Mouse (Mus musculus) embryonic facial prominence, embryonic 10.5 days (tissue): ENCODE results near the gene H1fx. TPM values are rescaled to one million over a fixed set of nuclear protein-coding genes. Genes with fewer than 3 reads are reported as not detected.
A peak's percentile ranks its signal among the peaks of the same experiment; 100 is the strongest.
"Not testable (repeated sequence)": the region's sequence is repeated elsewhere in the genome, so short reads cannot be mapped to it uniquely, and the experiment has no call there.

Source experiments
- DNase-seq: peaks from one replicate; pipeline ENCODE4 v3.0.0-alpha.2; 2017; ENCODE audit warnings: low spot score
- H3K27ac ChIP-seq: fragments of 300-500 bp; sonication (generic); replicated peaks from 2 replicates; pipeline ENCODE4 v1.5.1; 2016; ENCODE audit warnings: mild to moderate bottlenecking
- H3K27me3 ChIP-seq: fragments of 300-500 bp; sonication (generic); replicated peaks from 2 replicates; pipeline ENCODE4 v1.6.1; 2016; ENCODE audit warnings: low read depth, mild to moderate bottlenecking; ENCODE audit not compliant: poor library complexity, severe bottlenecking
- H3K36me3 ChIP-seq: fragments of 300-500 bp; sonication (generic); replicated peaks from 2 replicates; pipeline ENCODE4 v1.6.1; 2016; ENCODE audit warnings: mild to moderate bottlenecking, moderate library complexity
- H3K4me1 ChIP-seq: fragments of 300-500 bp; sonication (generic); 2 replicates; pipeline ENCODE4 v1.6.1; 2016
- H3K4me3 ChIP-seq: fragments of 300-500 bp; sonication (generic); 2 replicates; pipeline ENCODE4 v1.5.1; 2016; ENCODE audit warnings: mild to moderate bottlenecking, moderate library complexity
- H3K9me3 ChIP-seq: fragments of 300-500 bp; sonication (generic); 2 replicates; pipeline ENCODE4 v1.6.1; 2016; ENCODE audit warnings: mild to moderate bottlenecking
- WGBS: fragments of 180-500 bp; shearing (Covaris S2); methylation state at CpG from one replicate; pipeline ENCODE4 v1.1.7; 2016; 5-methylcytosine and 5-hydroxymethylcytosine counted together
- microRNA-seq: library from miRNA; unstranded; fragments of <30 nt; microRNA quantifications from one replicate; pipeline ENCODE4, GENCODE M21; 2017
- polyA plus RNA-seq: library from polyadenylated mRNA; unstranded; fragments of >200 nt; fragmentation: Nextera tagmentation; extraction: Ambion mirVana; gene quantifications from 2 replicates; pipeline ENCODE4 v1.2.1, GENCODE M21; 2016

The H1fx gene
- polyA plus RNA-seq, 1 experiment from 2014 or later = 29.2 TPM

DNA sequence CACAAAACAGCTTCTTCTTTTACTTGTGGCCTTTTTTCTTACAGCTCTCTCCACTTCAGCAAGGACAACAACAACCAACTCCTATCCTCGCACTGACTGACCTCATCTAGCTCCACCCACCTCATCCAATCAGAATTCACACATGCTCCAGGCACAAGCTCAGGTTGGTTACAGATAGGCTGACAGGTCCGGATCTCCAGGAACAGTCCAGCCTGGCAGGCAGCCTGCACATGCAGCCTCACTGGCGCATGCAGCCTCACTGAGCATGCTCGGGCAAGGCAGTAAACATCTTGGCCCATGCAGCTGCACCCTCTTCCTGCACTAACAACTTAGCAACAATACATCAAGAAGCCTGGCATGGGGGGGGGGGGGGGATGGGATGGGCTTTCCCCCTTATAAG, 19.0 kb downstream of the H1fx start:
- peaks cover 14% of the 10 kb centered on the region for H3K9me3 ChIP-seq
- H3K27me3 ChIP-seq, H3K27ac ChIP-seq, H3K4me1 ChIP-seq, H3K36me3 ChIP-seq, H3K4me3 ChIP-seq, DNase-seq: not testable (repeated sequence)
- WGBS = 63% methylated on average over 4 of the region's 4 CpGs

DNA sequence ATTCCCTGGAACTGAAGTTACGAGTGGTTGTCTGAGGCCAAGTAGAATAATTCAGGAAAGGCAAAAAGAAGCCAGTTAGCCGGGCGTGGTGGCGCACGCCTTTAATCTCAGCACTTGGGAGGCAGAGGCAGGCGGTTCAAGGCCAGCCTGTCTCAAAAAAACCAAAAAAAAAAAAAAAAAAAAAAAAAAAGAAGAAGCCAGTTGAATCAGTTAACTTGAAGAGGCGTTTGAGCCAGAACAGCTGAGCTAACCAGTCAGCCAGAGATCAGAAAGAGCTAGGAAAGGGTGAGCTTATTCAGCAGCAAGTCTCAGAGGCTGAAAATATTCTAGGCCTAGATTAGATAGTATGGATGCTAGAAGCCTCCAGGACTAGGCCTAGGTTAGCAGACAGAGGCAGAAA, 39.3 kb downstream of the H1fx start:
- Histone ChIP-seq H3K4me3 (no peak overlapping the region), H3K27ac (no peak overlapping the region), H3K9me3 (no peaks in the 10 kb centered on the region), H3K27me3 (no peaks in the 10 kb centered on the region), H3K36me3 (no peaks in the 10 kb centered on the region), H3K4me1 (peaks cover 6% of the 10 kb centered on the region)
- 84% methylated on average over 7 of the region's 7 CpGs for WGBS
- no peak for DNase-seq

DNA sequence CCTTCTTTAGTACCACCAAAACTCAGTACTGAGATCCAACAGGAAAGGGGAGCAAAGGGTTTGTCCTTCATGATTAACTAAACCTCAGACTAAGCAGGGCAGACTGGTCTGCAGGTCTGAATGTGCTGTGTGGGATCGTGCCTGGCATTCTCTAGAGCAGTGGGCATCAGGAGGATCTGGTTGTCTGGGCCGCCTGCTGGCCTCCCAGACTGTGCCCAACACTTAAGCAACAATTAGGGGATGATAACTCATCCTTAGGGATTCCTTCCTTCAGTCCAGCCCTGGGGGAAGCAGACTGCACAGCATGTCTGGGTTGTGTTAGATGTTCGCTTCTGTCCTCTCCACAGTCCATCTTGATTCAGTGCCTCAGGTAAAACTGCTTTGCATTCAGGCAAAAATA, 42.5 kb downstream of the H1fx start:
- Histone ChIP-seq H3K36me3 (peaks cover 29% of the 10 kb centered on the region), H3K4me1 (peaks cover 7% of the 10 kb centered on the region), H3K27me3 (no peaks in the 10 kb centered on the region), H3K9me3 (no peaks in the 10 kb centered on the region), H3K27ac (no peak overlapping the region), H3K4me3 (no peak overlapping the region)
- WGBS = 89% methylated on average over 3 of the region's 3 CpGs
- no peak for DNase-seq

DNA sequence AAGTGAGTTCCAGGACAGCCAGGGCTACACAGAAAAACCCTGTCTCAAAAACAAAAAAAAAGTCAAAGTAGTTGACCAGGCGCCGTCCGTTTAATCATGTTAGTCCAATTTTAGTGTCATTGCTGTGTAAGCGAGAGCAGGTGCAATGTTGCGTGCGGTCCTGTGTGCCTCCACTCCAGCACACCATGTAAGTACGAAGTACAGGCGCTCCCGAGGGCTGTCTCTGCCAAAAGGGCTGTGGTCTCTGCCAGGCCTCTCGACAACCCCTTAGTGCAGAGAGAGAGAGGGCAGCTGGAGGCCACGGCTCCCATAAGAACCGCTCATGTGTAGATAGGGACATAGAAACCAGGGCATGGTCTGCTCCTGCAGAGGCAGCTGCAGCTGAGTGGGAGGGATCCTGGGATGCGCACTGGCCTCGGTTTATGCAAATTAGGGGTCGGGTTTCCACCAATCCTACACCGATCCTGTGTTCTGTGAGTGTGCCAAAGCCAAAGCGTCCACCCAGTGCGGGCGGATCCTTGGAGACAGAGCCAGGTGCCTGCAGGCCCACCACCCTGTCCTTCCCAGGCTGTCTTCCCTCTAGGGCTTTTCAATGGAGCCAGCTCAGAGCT, 44.2 kb downstream of the H1fx start:
- WGBS = 45% methylated on average over 19 of the region's 19 CpGs
- peak; percentile 79 for DNase-seq
- peaks cover 7% of the 10 kb centered on the region for H3K4me1 ChIP-seq
- peak overlapping the region; percentile 7; the same call in 1 of the 2 replicates for H3K27ac ChIP-seq
- no peak overlapping the region for H3K4me3 ChIP-seq
- peaks cover 45% of the 10 kb centered on the region for H3K36me3 ChIP-seq
- H3K27me3 ChIP-seq = no peaks in the 10 kb centered on the region
- no peaks in the 10 kb centered on the region for H3K9me3 ChIP-seq

DNA sequence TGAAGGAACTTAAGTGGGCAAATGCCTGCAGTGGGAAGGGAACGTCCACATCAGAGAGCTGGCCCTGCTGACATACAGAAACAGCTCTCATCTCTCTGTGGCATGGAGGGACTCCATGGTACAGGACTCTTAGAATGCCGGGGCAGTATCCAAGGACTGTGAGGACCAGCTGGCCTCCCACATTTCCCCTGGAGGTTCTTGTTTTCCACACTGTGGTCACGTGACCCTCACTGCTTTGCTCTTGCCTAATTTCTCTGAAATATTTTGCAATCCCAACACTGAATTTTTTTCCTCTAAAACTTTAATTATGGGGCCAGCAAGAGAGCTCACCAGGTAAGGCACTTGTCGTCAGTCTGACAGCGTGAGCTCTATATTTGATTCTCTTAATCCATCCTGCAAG, 46.4 kb downstream of the H1fx start:
- H3K27ac ChIP-seq = no peak overlapping the region
- DNase-seq = no peak
- no peak overlapping the region for H3K4me3 ChIP-seq
- 90% methylated on average over 5 of the region's 5 CpGs for WGBS
- no peaks in the 10 kb centered on the region for H3K27me3 ChIP-seq
- H3K4me1 ChIP-seq = peaks cover 7% of the 10 kb centered on the region
- H3K36me3 ChIP-seq = peaks cover 65% of the 10 kb centered on the region
- H3K9me3 ChIP-seq = peaks cover 4% of the 10 kb centered on the region; the same call in 1 of the 2 replicates

Small RNAs within 50 kb of the gene (microRNA-seq; reads per million reads assigned to microRNA genes)
- 3.0 reads per million, percentile 2 among the genes with 10 or more reads in this experiment for gene Gm47286

Other genes starting within 250 kb of the H1fx start
- gene Gp9, start 203.6 kb downstream of the H1fx start, polyA plus RNA-seq = 2.6 TPM in 2 replicates
- 4.1 and 5.5 TPM in 2 replicates for gene Rab43, start 169.5 kb downstream of the H1fx start, polyA plus RNA-seq
- gene Gm45140, start 145.8 kb downstream of the H1fx start, polyA plus RNA-seq = 2.8 and 3.2 TPM in 2 replicates
- 69.4 and 69.8 TPM in 2 replicates for gene Isy1, start 142.8 kb downstream of the H1fx start, polyA plus RNA-seq
- 1,409 and 1,454 TPM in 2 replicates for gene Cnbp, start 130.5 kb downstream of the H1fx start, polyA plus RNA-seq
- 157 and 159 TPM in 2 replicates for gene Copg1, start 93.8 kb downstream of the H1fx start, polyA plus RNA-seq
- gene Hmces, start 67.7 kb downstream of the H1fx start, polyA plus RNA-seq = 64.0 and 67.1 TPM in 2 replicates
- 206 and 207 TPM in 2 replicates for gene Rab7, start 63.6 kb upstream of the H1fx start, polyA plus RNA-seq
- 302 and 327 TPM in 2 replicates for gene Rpn1, start 102.8 kb upstream of the H1fx start, polyA plus RNA-seq
- 34.6 and 35.9 TPM in 2 replicates for gene Gata2, start 212.3 kb upstream of the H1fx start, polyA plus RNA-seq
- gene Dnajb8, start 240.6 kb upstream of the H1fx start, polyA plus RNA-seq = not detected in 2 replicates